Mouse (Mus musculus) heart, postnatal 25 days (tissue): ENCODE data around the gene Ogfrl1. TPM values are rescaled to one million over a fixed set of nuclear protein-coding genes. Genes with fewer than 3 reads are reported as not detected.
"Not testable (repeated sequence)": the region's sequence is repeated elsewhere in the genome, so short reads cannot be mapped to it uniquely, and the experiment has no call there.

Source experiments
- DNase-seq: peaks from one replicate; pipeline ENCODE4 v3.0.0; 2022; ENCODE audit warnings: low spot score
- intact Hi-C: fragments of 180-260 bp; cut with DNase I; formaldehyde crosslinking; loops from one replicate; pipeline ENCODE4 v1.15.1; 2025
- total RNA-seq, 2 experiments: library from RNA; stranded (reverse); gene quantifications; 2 replicates each; pipeline ENCODE4 v1.2.3; 2021

The Ogfrl1 gene
- 10 to 100 TPM; 15.2 to 17.5 TPM for total RNA-seq

GRCm38 (mm10) chr1:23397623-23398022 is at the start of gene Ogfrl1:
Ogfrl1 (minus strand) TSS chr1:23397772.
- intact Hi-C loops = no loop called here
- no peak for DNase-seq

- no peak for DNase-seq
- intact Hi-C loops = no loop called here
These were observed 48.3 kb upstream of the Ogfrl1 start for GRCm38 (mm10) chr1:23445736-23446424.

GRCm38 (mm10) chr1:23433612-23434011 is 36.0 kb upstream of the Ogfrl1 start:
- intact Hi-C loops = no loop called here
- peak; percentile 2 for DNase-seq

DNA sequence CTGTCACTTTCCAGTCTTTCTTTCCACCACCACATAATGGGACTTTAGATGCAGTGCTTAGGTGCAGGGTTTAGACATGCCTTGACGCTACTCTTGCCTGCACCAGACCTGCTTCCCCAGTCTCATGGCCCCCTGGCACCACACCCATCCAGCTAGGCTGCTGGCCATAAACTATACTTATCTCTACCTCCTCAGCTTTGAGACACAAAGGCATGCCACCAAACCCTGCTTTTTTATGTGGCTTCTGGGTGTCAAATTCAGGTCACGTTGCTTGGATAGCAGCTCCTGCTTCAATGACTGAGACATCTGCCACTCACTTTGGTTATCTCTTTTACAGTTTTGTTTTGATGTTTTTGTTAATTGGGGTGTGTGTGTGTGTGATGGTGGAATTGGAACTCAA is 28.9 kb upstream of the Ogfrl1 start:
- intact Hi-C loops = no loop called here
- DNase-seq = no peak

DNA sequence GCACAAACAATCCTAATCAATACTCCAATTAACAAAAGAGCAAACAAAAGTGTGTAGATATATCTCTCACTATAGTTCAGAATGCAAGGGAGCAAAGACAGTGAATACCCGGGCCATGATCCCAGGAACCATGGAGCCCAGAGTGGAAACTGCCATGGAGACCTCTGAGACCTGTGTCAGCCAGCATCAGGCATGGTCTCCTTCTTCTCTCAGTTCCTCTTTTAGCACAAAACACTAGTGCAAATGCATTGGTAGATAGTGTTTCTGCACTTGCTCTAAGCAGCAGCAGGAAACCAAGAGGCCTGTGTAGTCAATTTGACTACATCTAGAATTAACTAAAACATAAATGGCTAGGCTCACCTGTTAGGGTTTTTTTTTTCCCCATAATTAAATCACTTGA is 21.4 kb upstream of the Ogfrl1 start:
- intact Hi-C loops = no loop called here
- no peak for DNase-seq

DNA sequence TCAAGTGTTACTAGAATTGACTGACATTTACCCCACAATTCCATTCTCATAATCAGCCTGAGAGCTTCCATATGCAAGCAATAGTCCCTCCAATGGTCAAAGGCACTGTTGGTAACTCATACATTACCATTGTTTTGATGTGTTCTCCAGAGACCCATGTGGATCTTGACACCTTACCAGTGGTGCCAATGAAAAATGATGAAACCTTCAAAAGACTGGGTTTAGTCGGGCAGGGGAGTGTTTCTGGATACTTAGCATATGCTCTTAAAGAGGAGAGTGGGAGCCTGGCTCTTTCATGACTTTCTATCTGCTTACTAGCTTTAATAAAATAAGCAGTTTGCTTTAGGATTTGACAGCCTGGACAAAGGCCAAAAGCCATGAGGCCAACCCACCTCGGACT is 20.5 kb upstream of the Ogfrl1 start:
- no peak for DNase-seq
- intact Hi-C loops = no loop called here

GRCm38 (mm10) chr1:23417562-23417961 is 20.0 kb upstream of the Ogfrl1 start:
- DNase-seq = no peak
- intact Hi-C loops = no loop called here

DNA sequence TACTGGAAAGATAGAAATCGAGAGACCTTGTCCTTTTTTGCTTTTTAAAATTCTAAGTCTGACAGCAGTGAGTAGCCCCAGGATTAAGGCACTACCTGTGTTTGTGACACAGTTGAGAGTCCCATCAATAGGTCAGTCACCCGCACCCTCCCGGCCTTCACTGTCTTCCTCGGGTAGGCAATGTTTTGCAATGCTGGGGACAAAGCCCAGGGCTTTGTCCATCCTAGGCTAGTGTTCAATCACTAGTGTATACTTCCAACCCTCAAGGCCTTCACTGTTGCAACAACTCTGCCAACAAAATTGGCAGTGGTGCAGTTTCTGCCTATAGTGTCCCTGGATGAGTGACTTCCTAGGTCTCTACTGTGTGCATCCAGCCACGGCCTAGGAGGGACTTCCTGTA is 14.0 kb upstream of the Ogfrl1 start:
- no peak for DNase-seq
- intact Hi-C loops = no loop called here

DNA sequence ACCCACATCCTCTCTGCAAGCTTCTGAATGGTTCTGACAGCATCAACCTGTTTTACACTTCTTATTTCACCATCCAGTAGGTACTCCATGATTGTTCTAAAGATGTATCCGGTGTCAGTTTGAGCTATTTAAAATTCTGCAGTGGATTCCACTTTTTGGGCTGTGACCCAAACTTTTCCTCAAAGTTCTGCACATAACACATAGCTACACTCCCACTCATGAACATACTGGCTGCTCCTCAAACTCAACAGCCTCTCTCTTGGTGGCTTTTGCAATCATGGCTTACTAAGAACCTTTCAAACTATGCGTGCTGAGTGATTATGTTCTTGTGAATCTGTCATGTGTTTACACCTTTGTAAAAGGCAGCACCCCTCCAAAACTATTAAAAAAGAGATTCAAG is 12.4 kb upstream of the Ogfrl1 start:
- intact Hi-C loops = no loop called here
- DNase-seq = no peak

DNA sequence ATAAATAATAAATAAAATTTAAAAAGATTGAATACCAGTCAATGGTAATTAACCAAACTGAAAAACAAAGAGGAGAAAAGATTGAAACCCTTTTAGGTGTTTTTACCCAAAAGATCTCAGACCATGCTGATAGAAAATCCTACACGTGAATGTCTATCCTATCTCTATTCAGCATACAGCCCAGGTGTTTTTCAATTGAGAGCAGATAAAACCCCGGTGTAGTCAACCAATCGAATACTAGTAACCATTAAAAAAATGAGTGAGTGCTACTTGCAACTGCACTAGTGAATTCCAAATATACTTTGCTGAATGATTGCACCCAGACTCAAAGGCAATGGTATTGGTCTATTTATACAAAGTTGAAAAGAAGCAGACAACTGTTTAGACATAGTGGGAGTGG is 4.8 kb upstream of the Ogfrl1 start:
- intact Hi-C loops = no loop called here
- no peak for DNase-seq

- intact Hi-C loops = no loop called here
- DNase-seq = no peak
These were observed 2.0 kb upstream of the Ogfrl1 start for GRCm38 (mm10) chr1:23399552-23399951.

DNA sequence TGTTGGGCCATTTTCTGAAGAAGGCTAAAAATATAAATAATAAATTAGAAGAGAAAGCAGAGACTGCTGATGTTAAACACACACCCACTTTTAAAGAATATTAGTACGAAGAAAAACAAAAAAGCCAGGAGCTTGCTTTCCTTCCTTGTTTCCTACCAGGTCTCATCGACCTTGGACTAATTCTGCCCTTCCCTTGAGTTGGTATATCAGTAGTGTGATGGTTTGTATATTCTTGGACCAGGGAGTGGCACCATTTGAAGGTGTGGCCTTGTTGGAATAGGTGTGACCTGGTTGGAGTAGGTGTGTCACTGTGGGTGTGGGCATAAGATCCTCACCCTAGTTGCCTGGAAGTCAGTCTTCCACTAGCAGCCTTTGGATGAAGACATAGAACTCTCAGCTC is 3.2 kb downstream of the Ogfrl1 start:
- intact Hi-C loops, DNase-seq: not testable (repeated sequence)

GRCm38 (mm10) chr1:23391744-23392143 is 5.8 kb downstream of the Ogfrl1 start:
- DNase-seq = no peak
- intact Hi-C loops = no loop called here

DNA sequence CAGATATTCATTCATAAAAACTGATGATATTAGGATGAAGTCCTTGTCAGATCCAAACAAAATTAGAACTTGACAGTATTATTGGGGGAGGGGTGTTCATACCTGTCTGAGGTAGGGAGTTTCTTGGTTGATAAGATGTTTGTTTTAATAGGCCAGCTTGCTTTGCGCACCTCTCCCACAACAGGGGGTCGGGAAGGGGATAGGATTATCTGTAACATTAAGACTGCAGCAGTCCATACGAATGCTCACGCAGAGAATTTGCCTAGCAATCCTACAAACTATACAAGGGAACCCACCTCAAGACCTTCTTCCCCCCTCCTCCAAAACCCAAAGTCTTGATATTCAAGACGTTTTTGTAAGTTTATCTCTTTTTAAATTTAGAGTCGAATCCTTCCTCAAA is 13.2 kb downstream of the Ogfrl1 start:
- intact Hi-C loops = loop anchor here (10.0 kb wide), 2 partner anchors 120 to 200 kb away; no protein-coding TSS in a partner anchor
- no peak for DNase-seq

- intact Hi-C loops = loop anchor here (10.0 kb wide), 2 partner anchors 118 to 198 kb away; no protein-coding TSS in a partner anchor
- DNase-seq = peak; percentile 98
These were observed 14.5 kb downstream of the Ogfrl1 start for GRCm38 (mm10) chr1:23382806-23383653.

DNA sequence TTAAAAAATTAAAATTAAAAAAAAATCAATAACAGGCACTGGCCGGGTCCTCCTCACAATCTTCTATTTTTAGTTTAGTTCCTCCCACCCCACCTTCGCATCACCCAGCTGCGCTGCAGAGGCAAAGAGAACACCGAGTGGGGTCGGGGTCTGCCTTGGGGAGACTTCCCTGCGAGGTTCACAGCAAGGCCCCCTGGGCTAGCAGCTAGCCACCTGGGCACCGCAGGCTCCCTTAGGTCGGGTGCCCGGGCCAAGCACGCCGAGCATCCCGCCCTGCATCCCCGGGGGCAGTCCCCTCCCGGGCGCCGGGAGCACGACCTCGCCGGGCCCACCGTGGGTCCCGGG is 15.1 kb downstream of the Ogfrl1 start:
- DNase-seq = no peak
- intact Hi-C loops = loop anchor here (10.0 kb wide), 2 partner anchors 118 to 198 kb away; no protein-coding TSS in a partner anchor

DNA sequence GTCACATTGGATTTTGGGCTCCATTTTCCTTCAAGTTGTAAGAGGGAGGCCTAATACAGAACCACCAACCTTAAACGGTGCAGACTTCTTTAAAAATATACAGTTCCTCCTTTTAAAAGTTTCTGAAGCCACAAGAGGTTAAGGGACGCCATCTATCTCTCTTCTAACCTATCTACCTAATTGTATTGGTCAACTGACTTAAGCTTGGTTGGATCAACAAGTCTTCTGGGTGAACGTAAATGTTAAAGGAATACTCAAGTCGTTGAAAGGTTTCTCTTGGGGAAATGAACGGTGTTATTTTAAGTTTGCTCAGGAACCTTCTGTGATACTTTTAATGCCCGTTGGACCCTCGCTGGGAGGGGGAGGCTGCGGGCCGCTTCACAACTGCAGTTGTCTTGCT is 15.5 kb downstream of the Ogfrl1 start:
- DNase-seq = no peak
- intact Hi-C loops = loop anchor here (10.0 kb wide), 2 partner anchors 117 to 197 kb away; no protein-coding TSS in a partner anchor

GRCm38 (mm10) chr1:23379911-23380740 is 17.4 kb downstream of the Ogfrl1 start:
- intact Hi-C loops = loop anchor here (10.0 kb wide), 2 partner anchors 115 to 195 kb away; no protein-coding TSS in a partner anchor
- no peak for DNase-seq

DNA sequence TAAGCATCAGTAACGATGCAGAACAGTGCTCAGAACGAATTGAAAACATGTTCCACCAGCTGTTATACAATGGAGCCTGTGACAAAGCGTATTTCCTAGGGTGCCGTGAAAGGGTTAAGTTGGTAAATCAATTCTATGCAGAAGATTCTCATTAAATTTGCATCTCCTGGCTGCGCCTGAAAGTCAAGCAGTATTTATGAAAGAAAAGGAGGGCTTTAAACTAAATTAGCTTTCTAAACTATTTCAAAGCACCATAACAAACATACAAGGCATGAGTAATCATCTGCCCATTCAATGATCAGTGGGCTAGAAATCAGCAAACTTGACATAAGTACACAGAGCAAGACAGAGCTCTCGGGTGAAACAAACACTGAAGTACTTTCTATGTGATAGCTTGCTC is 18.3 kb downstream of the Ogfrl1 start:
- DNase-seq = no peak
- intact Hi-C loops = no loop called here

DNA sequence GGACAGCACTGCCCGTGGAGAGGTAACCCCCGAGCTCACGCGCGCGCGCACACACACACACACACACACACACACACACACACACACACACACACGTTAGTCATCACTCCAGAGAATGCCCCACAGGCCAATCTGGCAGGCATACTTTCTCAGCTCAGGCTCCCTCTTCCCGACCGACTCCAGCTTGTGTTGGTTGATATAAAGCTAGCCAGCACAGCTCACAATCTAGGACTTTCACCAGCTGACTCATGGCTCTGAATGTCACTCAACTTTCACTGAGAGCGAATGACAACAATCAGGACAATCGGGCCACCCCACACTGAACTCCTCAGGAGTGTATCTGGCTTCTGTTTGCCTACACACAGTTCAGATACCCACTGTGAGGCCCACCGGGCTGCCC is 20.0 kb downstream of the Ogfrl1 start:
- DNase-seq = no peak
- intact Hi-C loops = no loop called here
